Mouse (Mus musculus) kidney, adult 2 months (tissue): ENCODE data around the gene Tex33.

Source experiments
- CTCF ChIP-seq: fragments of 200-500 bp; conservative IDR thresholded peaks from 2 replicates; pipeline ENCODE4 v1.5.1; 2011; ENCODE audit warnings: low read depth, mild to moderate bottlenecking, control low read depth, low read length, moderate library complexity, mixed read lengths; ENCODE audit not compliant: insufficient read depth, insufficient read length
- POLR2A ChIP-seq: fragments of 200-500 bp; IDR thresholded peaks from one replicate; pipeline ENCODE4 v1.6.1; 2011; ENCODE audit warnings: low read depth, low read length, control low read depth

GRCm38 (mm10) chr15:78380741-78381140, 15.0 kb downstream of the Tex33 start:
- TF ChIP-seq CTCF (no peak), POLR2A (no peak)
